Mouse (Mus musculus): ENCODE results near the gene Fkbp10.

GRCm38 (mm10) chr11:100432002-100432401 is 16.5 kb downstream of the Fkbp10 start:
- TF ChIP-seq CTCF (IDR thresholded peaks at IDR 0.05; ENCODE audit: borderline replicate concordance, insufficient read depth, low read depth, low read length) (no peak), POLR2A (IDR thresholded peaks at IDR 0.05; ENCODE audit: borderline replicate concordance, insufficient read depth, low read length) (no peak)

Measured in cerebellum, adult 2 months (tissue).